Mouse (Mus musculus) ovary, postnatal 10 days (tissue): ENCODE results near the gene Wdsub1.
A peak's percentile ranks its signal among the peaks of the same experiment; 100 is the strongest.
"Not testable (repeated sequence)": the region's sequence is repeated elsewhere in the genome, so short reads cannot be mapped to it uniquely, and the experiment has no call there.

Source experiments
- DNase-seq: peaks from one replicate; pipeline ENCODE4 v3.0.0; 2022; ENCODE audit warnings: low spot score

The Wdsub1 gene

DNA sequence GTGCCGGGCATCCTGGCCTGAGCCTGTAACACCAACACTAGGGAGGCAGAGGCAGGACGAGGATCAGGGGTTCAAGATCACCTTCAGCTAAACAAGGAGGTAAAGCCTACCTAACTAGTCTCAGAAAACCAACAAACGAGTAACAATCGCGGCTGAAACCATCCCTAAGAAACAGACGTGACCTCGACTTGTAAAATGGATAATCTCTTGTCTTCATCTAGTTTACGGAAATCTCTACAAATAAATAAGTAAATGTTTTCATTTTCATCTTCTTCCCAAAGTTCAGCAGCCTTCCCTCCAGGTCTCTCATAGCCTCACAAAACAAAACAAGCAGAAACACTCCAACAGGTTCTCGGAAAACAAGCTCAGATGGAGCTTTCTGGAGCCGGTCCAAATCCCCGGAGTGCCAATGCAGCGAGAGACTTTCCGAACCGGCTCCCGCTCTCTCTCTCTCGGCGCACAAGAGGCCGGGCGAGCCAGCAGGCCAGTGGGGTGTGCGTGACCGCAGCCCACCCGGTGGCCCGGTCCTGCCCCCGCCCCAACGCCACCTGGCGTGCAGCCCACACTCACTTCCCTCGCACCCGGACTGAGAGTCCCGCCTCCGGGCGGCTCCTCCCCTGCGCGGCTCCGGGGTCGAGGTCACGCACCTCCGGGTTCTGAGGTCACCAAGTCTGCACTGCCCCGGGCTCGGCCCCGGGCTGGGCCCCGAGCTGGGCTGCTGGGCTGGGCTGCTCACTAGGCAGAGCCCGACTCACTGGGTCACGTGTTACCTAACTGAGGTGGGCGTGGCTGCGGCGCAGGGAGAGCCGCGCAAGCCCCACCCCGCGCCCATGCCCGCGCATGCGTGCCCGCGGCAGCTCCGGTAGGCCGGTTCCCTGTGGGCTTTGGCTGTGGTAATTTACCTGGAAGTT lies at the start of gene Wdsub1:
TSS of gene Wdsub1 (minus strand) at position 761 of the 911 bp plus-strand sequence.
- peak; percentile 76 for DNase-seq

DNA sequence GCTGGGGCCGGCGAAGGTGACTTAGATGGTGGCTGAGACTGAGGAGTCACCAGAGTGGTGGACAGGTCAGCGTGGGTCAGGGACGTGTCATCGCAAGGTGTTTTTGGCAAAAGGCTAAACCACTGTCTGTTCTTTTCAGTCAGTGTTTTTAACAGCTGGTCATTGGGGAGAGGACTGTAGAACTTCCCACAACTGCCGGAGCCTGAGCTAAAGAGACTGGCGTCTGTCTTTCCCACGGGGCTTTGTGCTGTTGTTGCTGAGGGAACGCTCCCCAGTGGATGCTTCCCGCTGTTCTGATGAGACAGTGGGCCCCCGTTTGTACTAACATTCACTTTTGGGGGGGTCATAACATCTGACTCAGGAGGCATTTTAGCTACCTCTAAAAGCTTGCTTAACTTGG lies 31.2 kb upstream of the Wdsub1 start:
- DNase-seq: no peak

GRCm38 (mm10) chr2:59908048-59908447 lies 25.7 kb upstream of the Wdsub1 start:
- DNase-seq: no peak

DNA sequence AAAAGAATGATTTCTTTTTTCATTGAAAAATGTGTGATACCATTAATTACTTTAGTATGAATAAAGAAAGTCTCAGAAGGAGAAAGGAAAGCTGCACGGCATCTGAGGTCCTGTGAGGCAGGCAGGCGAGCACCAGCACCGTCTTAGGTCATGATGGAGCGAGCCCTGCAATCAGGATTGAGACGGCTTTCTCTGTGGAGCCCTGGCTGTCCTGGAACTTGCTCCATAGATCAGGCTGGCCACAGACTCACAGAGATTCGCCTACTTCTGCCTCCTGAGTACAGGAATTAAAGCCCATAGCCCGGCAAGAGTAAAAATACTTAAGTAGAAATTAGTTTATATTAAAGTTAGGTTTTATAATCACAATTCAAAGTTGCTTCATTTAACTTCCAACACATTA lies 21.6 kb upstream of the Wdsub1 start:
- no peak for DNase-seq

- DNase-seq: no peak
Observed at GRCm38 (mm10) chr2:59898666-59899065, 16.3 kb upstream of the Wdsub1 start.

- no peak for DNase-seq
Observed at GRCm38 (mm10) chr2:59898105-59898504, 15.7 kb upstream of the Wdsub1 start.

DNA sequence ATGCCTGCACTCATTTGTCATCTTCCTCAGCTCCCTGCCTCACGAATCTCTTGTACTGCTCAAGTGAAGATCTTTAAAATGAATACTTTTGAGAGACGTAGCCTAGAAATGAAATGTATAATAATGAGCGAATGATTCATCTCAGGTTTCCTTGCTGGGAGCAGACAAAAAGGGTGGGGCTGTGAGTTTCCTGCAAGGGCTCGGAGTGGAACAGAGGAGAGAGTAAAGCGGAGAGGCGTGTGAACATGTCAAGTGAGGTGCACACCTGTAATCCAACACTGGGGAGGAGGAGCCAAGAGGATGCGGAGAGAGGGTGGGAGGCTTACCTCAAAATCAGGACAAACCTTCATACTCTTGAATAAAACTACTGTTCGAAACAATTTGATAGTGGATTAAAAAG lies 14.4 kb upstream of the Wdsub1 start:
- DNase-seq: no peak

DNA sequence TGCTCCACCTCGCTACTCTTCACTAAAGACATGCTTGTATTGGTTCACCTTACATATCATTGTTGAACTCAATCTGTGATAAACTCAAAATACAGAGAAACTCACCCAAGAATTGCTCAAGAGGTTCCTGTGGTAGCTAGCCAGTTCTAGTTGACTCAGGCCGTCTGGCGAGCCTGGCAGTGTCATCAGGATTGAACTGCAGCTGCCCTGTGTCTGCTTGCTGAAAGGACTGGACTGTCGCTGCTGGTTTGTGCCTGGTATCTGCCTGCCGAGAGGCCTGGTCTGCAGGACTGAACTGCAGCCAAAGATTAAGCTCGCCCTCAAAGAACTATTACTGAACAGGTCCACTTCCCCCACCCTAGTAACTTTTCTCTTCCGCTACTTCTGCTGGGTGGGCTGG lies 14.0 kb upstream of the Wdsub1 start:
- no peak for DNase-seq

DNA sequence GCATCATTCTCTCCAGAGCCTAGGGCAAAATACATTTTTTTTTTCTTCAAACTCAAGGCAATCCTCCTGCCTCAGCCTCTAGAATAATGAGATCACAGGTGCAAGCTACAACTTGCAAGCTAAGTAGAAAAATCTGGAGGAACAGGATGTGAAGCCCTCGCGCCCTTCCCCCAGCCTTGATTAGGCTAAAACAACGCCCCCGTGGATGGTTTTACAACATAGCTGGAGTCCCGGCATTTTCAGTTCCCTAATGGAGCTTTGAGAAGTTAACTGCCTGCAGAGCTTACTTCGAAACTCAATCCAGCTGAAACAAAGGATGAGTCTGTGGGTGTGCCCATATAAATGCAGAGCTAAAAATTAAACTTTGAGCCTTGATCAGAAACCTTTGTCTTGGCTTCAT lies 7.3 kb upstream of the Wdsub1 start:
- no peak for DNase-seq

- no peak for DNase-seq
Observed at GRCm38 (mm10) chr2:59882742-59883281, 421 bp upstream of the Wdsub1 start.

DNA sequence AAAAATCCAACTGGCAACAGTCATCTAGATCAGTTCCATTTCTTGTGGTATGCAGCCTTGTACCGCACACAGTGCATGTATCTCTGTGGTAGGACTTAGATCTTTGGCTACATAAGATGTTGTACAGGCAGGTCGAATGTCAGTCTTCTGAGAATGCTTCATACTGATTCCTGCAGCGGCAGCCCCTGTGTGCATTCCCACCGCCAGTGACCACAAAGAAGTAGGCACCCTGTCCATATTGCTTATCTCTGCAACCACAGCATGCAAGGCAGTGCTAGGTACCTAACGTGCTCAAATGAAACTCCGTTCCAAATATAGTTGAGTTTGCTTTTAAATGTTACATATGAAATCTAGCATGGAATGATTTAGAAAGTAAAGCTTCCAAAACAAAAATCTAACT lies 987 bp downstream of the Wdsub1 start:
- no peak for DNase-seq

DNA sequence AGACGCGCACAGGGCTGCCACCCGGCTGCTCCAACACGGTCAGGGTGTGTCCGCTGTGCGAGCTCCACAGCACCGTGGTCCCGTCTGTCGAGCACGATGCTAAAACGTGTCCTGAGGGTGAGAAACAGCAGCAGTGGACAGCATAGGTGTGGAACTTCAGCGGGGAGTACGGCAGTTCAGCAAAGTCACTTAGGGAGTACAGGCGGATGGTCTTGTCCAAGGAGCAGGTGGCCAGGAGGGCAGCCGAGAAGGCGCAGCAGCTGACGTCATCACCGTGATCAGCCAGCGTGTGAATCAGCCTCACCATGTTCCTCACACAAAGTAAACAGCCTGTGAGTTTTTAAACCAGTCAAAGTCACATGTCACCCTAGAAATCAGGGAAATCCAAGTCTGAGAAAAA lies 4.2 kb downstream of the Wdsub1 start:
- DNase-seq: no peak

- DNase-seq: no peak
Observed at GRCm38 (mm10) chr2:59877335-59877734, 5.1 kb downstream of the Wdsub1 start.

- DNase-seq: no peak
Observed at GRCm38 (mm10) chr2:59876482-59876881, 5.9 kb downstream of the Wdsub1 start.

- DNase-seq: no peak
Observed at GRCm38 (mm10) chr2:59870526-59870925, 11.9 kb downstream of the Wdsub1 start.

DNA sequence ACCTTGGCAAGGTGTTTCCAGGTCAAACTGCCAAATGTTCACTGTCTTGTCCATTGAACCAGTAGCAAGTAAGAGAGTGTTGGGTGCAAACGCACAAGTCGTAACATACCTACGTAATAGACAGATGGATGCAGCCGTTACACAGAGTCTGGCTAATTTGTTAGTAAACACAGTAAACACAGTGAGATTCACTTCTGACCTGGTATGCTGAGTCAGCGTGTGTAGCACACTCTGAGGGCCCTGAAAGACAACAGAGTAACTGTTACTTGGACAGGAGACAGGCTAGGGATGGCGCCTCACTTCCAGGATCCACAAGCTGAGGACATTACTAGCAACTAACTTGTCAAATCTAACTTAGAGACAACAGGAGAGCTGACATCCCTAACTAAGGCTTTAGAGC lies 19.8 kb downstream of the Wdsub1 start:
- no peak for DNase-seq

- DNase-seq: no peak
Observed at GRCm38 (mm10) chr2:59854363-59854762, 28.0 kb downstream of the Wdsub1 start.

DNA sequence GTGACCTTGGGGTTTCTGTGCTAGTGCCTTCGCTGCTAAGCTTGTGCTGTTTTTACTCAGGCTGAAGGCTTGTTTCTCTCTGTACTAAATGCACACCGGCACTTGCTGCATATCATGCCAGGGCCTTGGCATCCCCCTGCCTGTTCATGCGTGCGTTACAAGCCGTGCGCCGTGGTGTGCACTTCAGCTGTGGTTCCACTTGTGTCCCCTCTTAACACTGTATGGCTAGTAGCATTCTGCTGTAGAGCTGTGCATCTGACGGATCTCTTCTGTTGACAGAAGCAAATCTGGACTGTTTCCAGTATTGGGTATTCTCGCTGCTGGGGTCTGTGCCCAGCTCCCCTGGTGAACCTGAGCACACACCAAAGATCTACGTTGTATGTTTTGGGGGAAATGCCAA lies 28.8 kb downstream of the Wdsub1 start:
- DNase-seq: no peak

- DNase-seq: no peak
Observed at GRCm38 (mm10) chr2:59852916-59853315, 29.5 kb downstream of the Wdsub1 start.

DNA sequence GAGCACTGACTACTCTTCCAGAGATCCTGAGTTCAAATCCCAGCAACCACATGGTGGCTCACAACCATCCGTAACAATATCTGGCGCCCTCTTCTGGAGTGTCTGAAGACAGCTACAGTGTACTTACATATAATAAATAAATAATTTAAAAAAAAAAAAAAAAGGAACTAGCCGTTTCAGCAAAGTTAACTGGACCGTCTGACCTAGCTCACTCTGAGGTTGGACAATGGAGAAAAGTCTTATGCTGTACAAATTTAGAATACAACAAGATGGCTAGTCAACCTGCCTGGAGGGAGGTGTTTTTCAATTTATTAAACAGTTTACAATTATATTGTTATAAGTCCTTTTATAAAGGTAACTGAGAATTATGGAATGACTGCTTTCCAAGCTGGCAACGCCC lies 30.5 kb downstream of the Wdsub1 start:
- not testable (repeated sequence) for DNase-seq

- DNase-seq: no peak
Observed at GRCm38 (mm10) chr2:59843848-59844247, 38.5 kb downstream of the Wdsub1 start.

DNA sequence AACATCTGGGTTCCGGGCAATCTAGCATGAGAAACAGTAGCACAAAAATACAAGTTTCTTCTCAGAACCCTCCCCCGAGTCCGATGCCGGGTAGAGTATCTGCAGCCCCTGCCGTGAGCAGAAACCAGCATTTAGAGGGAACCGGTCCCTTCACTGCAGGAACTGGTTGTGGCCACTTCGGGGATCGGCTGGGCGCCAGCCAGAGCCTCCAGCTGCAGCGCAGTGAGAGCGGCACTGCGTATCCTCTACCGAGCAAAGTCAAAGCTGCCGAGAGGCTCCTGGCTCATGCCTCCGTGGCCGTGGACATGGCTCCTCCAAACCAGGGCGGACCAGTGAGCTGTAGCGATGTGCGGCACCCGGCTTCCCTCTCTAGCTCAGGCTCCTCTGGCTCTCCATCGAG lies 39.2 kb downstream of the Wdsub1 start:
- no peak for DNase-seq

DNA sequence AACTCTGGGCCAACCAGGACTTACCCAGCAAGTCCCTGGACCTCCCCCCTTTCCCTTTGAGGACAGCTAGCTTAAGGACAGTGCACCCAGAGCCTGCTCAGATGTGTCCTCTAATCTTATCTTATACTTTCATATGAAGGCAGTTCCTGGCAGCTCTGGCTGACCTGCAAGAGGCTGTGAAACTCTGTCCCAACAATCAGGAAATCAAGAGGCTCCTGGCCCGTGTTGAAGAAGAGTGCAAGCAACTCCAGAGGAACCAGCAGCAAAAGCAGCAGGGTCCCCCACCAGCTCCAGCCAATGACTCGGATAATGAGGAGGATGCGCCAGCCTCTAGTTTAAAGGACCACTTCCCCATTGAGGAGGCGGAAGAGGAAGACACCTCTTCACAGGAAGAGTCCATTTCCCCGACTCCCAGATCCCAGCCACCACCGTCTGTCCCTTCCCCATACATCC lies 39.8 kb downstream of the Wdsub1 start:
- DNase-seq: no peak

GRCm38 (mm10) chr2:59841944-59842343 lies 40.4 kb downstream of the Wdsub1 start:
- DNase-seq: no peak
